Mouse (Mus musculus) kidney, postnatal 14 days (tissue): Measurements from ENCODE around the gene Lig3.
"Not testable (repeated sequence)": the region's sequence is repeated elsewhere in the genome, so short reads cannot be mapped to it uniquely, and the experiment has no call there.

Source experiments
- DNase-seq: peaks from one replicate; pipeline ENCODE4 v3.0.0; 2022; ENCODE audit warnings: mixed read lengths

Lig3 gene

GRCm38 (mm10) chr11:82832402-82832801 is 51.5 kb downstream of the Lig3 start:
- DNase-seq, result not testable (repeated sequence)

- DNase-seq, result no peak
These were observed 53.0 kb downstream of the Lig3 start for GRCm38 (mm10) chr11:82833929-82834328.

- DNase-seq, result not testable (repeated sequence)
These were observed 53.5 kb downstream of the Lig3 start for GRCm38 (mm10) chr11:82834359-82834758.

GRCm38 (mm10) chr11:82835616-82836432 is 54.9 kb downstream of the Lig3 start:
- DNase-seq, result no peak

GRCm38 (mm10) chr11:82837192-82837591 is 56.3 kb downstream of the Lig3 start:
- DNase-seq, result no peak

- DNase-seq, result no peak
These were observed 56.9 kb downstream of the Lig3 start for GRCm38 (mm10) chr11:82837848-82838247.

GRCm38 (mm10) chr11:82838511-82838910 is 57.6 kb downstream of the Lig3 start:
- DNase-seq, result no peak

- DNase-seq, result no peak
These were observed 64.0 kb downstream of the Lig3 start for GRCm38 (mm10) chr11:82844771-82845414.

- DNase-seq, result peak; percentile 64
These were observed 64.6 kb downstream of the Lig3 start for GRCm38 (mm10) chr11:82845415-82846078.

- no peak for DNase-seq
These were observed 65.2 kb downstream of the Lig3 start for GRCm38 (mm10) chr11:82846079-82846436.

GRCm38 (mm10) chr11:82846938-82847337 is 66.0 kb downstream of the Lig3 start:
- DNase-seq, result no peak

GRCm38 (mm10) chr11:82847571-82848000 is 66.7 kb downstream of the Lig3 start:
- peak; percentile 33 for DNase-seq

GRCm38 (mm10) chr11:82850259-82850658 is 69.4 kb downstream of the Lig3 start:
- DNase-seq, result no peak

- DNase-seq, result no peak
These were observed 71.2 kb downstream of the Lig3 start for GRCm38 (mm10) chr11:82852115-82852514.

- no peak for DNase-seq
These were observed 71.6 kb downstream of the Lig3 start for GRCm38 (mm10) chr11:82852540-82852939.

- DNase-seq, result no peak
These were observed 72.0 kb downstream of the Lig3 start for GRCm38 (mm10) chr11:82852958-82853357.
